28 mouse cellular contexts compared by ENCODE assay signal in genomic region chr16:89477679-89478314, GRCm38 (mm10). TPM values are rescaled to one million over a fixed set of nuclear protein-coding genes. Genes with fewer than 3 reads are reported as not detected.
DNase-seq lines count a peak whose midpoint lies in the region; ATAC-seq lines count a peak whose summit lies in the region.
"Had no signal": no experiment of that assay in that cellular context is flagged by ENCODE, and none has a peak within 500 bp of the region (broad histone marks: within the 10 kb centered on the region; RNA-seq: fewer than 3 reads in every experiment).

No protein-coding gene starts in this region.

- 92% methylated on average over 12 of the region's 12 CpGs for WGBS in forebrain, embryonic 11.5 days
- 89% methylated on average over 12 of the region's 12 CpGs for whole genome bisulfite sequencing in forebrain, embryonic 12.5 days
- 80% methylated on average over 12 of the region's 12 CpGs for WGBS in limb, embryonic 11.5 days
- 92% methylated on average over 12 of the region's 12 CpGs for WGBS in limb, embryonic 10.5 days
- 91% methylated on average over 12 of the region's 12 CpGs for WGBS in midbrain, embryonic 14.5 days
- 91% methylated on average over 12 of the region's 12 CpGs for WGBS in midbrain, embryonic 10.5 days

- no peaks in the 10 kb centered on the region for H3K9me3 ChIP-seq in forebrain, embryonic 11.5 days (ENCODE audit: control insufficient read depth, low read length)
- no peaks in the 10 kb centered on the region for H3K9me3 ChIP-seq in forebrain, embryonic 12.5 days
- H3K9me3 ChIP-seq in limb, embryonic 11.5 days (ENCODE audit: control insufficient read depth, low read length) = no peaks in the 10 kb centered on the region
- no peaks in the 10 kb centered on the region for H3K9me3 ChIP-seq in limb, embryonic 10.5 days (replicated peaks)
- H3K9me3 ChIP-seq in midbrain, embryonic 14.5 days (ENCODE audit: control insufficient read depth, low read length) = no peaks in the 10 kb centered on the region
- no peaks in the 10 kb centered on the region for H3K9me3 ChIP-seq in midbrain, embryonic 10.5 days (replicated peaks)
- H3K9me3 ChIP-seq: embryonic facial prominence, embryonic 15.5 days had no signal

- no peak for DNase-seq in forebrain, embryonic 11.5 days (ENCODE audit: low spot score)
- DNase-seq in limb, embryonic 11.5 days (ENCODE audit: low spot score) = no peak
- no peak for DNase-seq in limb, embryonic 10.5 days (ENCODE audit: low spot score)
- DNase-seq in midbrain, embryonic 14.5 days = no peak
- DNase-seq in midbrain, embryonic 10.5 days (ENCODE audit: low spot score) = no peak
- no peak for DNase-seq in gastrocnemius, adult 8-10 months (ENCODE audit: low spot score in 2 of 2)
- DNase-seq: adrenal gland, adult 8-10 months; cerebellum, adult 8-10 months; gastrocnemius, postnatal 14 days; heart, adult 2 months; lung, adult 2 months; lung, postnatal 4 days; thymus, postnatal 25 days had no signal

- H3K27me3 ChIP-seq in forebrain, embryonic 11.5 days (ENCODE audit: control insufficient read depth, insufficient read depth, low read length) = no peaks in the 10 kb centered on the region
- no peaks in the 10 kb centered on the region for H3K27me3 ChIP-seq in forebrain, embryonic 12.5 days
- no peaks in the 10 kb centered on the region for H3K27me3 ChIP-seq in limb, embryonic 11.5 days (ENCODE audit: control insufficient read depth, insufficient read depth, low read length)
- no peaks in the 10 kb centered on the region for H3K27me3 ChIP-seq in limb, embryonic 10.5 days (ENCODE audit: low read depth, poor library complexity, severe bottlenecking)
- no peaks in the 10 kb centered on the region for H3K27me3 ChIP-seq in midbrain, embryonic 14.5 days (ENCODE audit: control insufficient read depth, insufficient read depth, low read length)
- no peaks in the 10 kb centered on the region for H3K27me3 ChIP-seq in midbrain, embryonic 10.5 days (ENCODE audit: low read depth, poor library complexity, severe bottlenecking)
- H3K27me3 ChIP-seq: embryonic facial prominence, embryonic 15.5 days; Patski had no signal

- no peaks in the 10 kb centered on the region for H3K36me3 ChIP-seq in forebrain, embryonic 11.5 days (ENCODE audit: control insufficient read depth, insufficient read depth, low read length)
- H3K36me3 ChIP-seq in forebrain, embryonic 12.5 days (replicated peaks) = no peaks in the 10 kb centered on the region
- H3K36me3 ChIP-seq in limb, embryonic 11.5 days (ENCODE audit: control insufficient read depth, insufficient read depth, low read length) = no peaks in the 10 kb centered on the region
- no peaks in the 10 kb centered on the region for H3K36me3 ChIP-seq in limb, embryonic 10.5 days
- H3K36me3 ChIP-seq in midbrain, embryonic 14.5 days (ENCODE audit: control insufficient read depth, insufficient read depth, low read length) = no peaks in the 10 kb centered on the region
- H3K36me3 ChIP-seq in midbrain, embryonic 10.5 days = no peaks in the 10 kb centered on the region
- H3K36me3 ChIP-seq: embryonic facial prominence, embryonic 15.5 days had no signal

- H3K27ac ChIP-seq in forebrain, embryonic 11.5 days (ENCODE audit: low read depth, low read length) = no peak overlapping the region
- no peak overlapping the region for H3K27ac ChIP-seq in forebrain, embryonic 12.5 days
- H3K27ac ChIP-seq in limb, embryonic 11.5 days (replicated peaks; ENCODE audit: low read depth, low read length) = no peak overlapping the region
- no peak overlapping the region for H3K27ac ChIP-seq in limb, embryonic 10.5 days
- H3K27ac ChIP-seq in midbrain, embryonic 14.5 days (replicated peaks; ENCODE audit: low read depth, low read length) = no peak overlapping the region
- no peak overlapping the region for H3K27ac ChIP-seq in midbrain, embryonic 10.5 days (replicated peaks)
- H3K27ac ChIP-seq: embryonic facial prominence, embryonic 15.5 days; heart, adult 2 months had no signal

- ATAC-seq in forebrain, embryonic 11.5 days (replicated peaks; ENCODE audit: low FRiP score) = peak; percentile 27; the same call in 1 of the 2 replicates
- no peak for ATAC-seq in forebrain, embryonic 12.5 days (ENCODE audit: low FRiP score)
- ATAC-seq in limb, embryonic 11.5 days (ENCODE audit: insufficient number of reproducible peaks, low FRiP score, low TSS enrichment, low read depth) = peak; percentile 58; the same call in 1 of the 2 replicates
- ATAC-seq in midbrain, embryonic 14.5 days (ENCODE audit: low FRiP score, low TSS enrichment) = 0 out of 2 replicates have a peak, but pooled peaks have one; percentile 58
- ATAC-seq: CD4-positive, CD25-positive, alpha-beta regulatory T cell, adult 4 months; intestine, embryonic 16.5 days; Patski had no signal

- H3K4me1 ChIP-seq in forebrain, embryonic 11.5 days (replicated peaks; ENCODE audit: control insufficient read depth, insufficient read depth, low read length) = no peaks in the 10 kb centered on the region
- no peaks in the 10 kb centered on the region for H3K4me1 ChIP-seq in forebrain, embryonic 12.5 days
- no peaks in the 10 kb centered on the region for H3K4me1 ChIP-seq in limb, embryonic 11.5 days (ENCODE audit: control insufficient read depth, insufficient read depth, low read length)
- no peaks in the 10 kb centered on the region for H3K4me1 ChIP-seq in limb, embryonic 10.5 days
- H3K4me1 ChIP-seq in midbrain, embryonic 14.5 days (ENCODE audit: control insufficient read depth, insufficient read depth, low read length) = no peaks in the 10 kb centered on the region
- H3K4me1 ChIP-seq in midbrain, embryonic 10.5 days = no peaks in the 10 kb centered on the region
- H3K4me1 ChIP-seq: embryonic facial prominence, embryonic 15.5 days had no signal

- no peak overlapping the region for H3K9ac ChIP-seq in forebrain, embryonic 11.5 days (ENCODE audit: low read length)
- H3K9ac ChIP-seq in forebrain, embryonic 12.5 days = no peak overlapping the region
- no peak overlapping the region for H3K9ac ChIP-seq in limb, embryonic 11.5 days (ENCODE audit: low read length)
- no peak overlapping the region for H3K9ac ChIP-seq in midbrain, embryonic 14.5 days (replicated peaks; ENCODE audit: low read length)
- H3K9ac ChIP-seq: embryonic facial prominence, embryonic 15.5 days had no signal

- H3K4me2 ChIP-seq in forebrain, embryonic 11.5 days (ENCODE audit: low read depth, low read length, severe bottlenecking) = no peak overlapping the region
- H3K4me2 ChIP-seq in forebrain, embryonic 12.5 days = no peak overlapping the region
- no peak overlapping the region for H3K4me2 ChIP-seq in limb, embryonic 11.5 days (ENCODE audit: low read depth, severe bottlenecking)
- H3K4me2 ChIP-seq in midbrain, embryonic 14.5 days (ENCODE audit: low read length) = no peak overlapping the region
- H3K4me2 ChIP-seq: embryonic facial prominence, embryonic 15.5 days had no signal

- H3K4me3 ChIP-seq in forebrain, embryonic 11.5 days (ENCODE audit: low read depth, low read length) = no peak overlapping the region
- H3K4me3 ChIP-seq in forebrain, embryonic 12.5 days (replicated peaks) = no peak overlapping the region
- H3K4me3 ChIP-seq in limb, embryonic 11.5 days (ENCODE audit: low read depth, low read length) = no peak overlapping the region
- no peak overlapping the region for H3K4me3 ChIP-seq in limb, embryonic 10.5 days
- no peak overlapping the region for H3K4me3 ChIP-seq in midbrain, embryonic 14.5 days (replicated peaks; ENCODE audit: low read depth, low read length)
- no peak overlapping the region for H3K4me3 ChIP-seq in midbrain, embryonic 10.5 days
- H3K4me3 ChIP-seq: embryonic facial prominence, embryonic 15.5 days; heart, adult 2 months had no signal

RNA-seq across cellular contexts. Expression of gene Krtap8-1, which starts 10.0 kb away (rescaled TPM):
- not detected in 2 replicates for polyA plus RNA-seq in forebrain, embryonic 11.5 days (2014; fragmentation: Nextera tagmentation; extraction: Ambion mirVana)
- not detected in 2 replicates for polyA plus RNA-seq in forebrain, embryonic 12.5 days (2016; fragmentation: Nextera tagmentation; extraction: Ambion mirVana)
- polyA plus RNA-seq in limb, embryonic 11.5 days (2014; fragmentation: Nextera tagmentation; extraction: Ambion mirVana) = not detected in 2 replicates
- not detected in 2 replicates for polyA plus RNA-seq in limb, embryonic 10.5 days (2016; fragmentation: Nextera tagmentation; extraction: Ambion mirVana)
- polyA plus RNA-seq in midbrain, embryonic 14.5 days (2014; fragmentation: Nextera tagmentation; extraction: Ambion mirVana) = not detected in 2 replicates
- polyA plus RNA-seq in midbrain, embryonic 10.5 days (2016; fragmentation: Nextera tagmentation; extraction: Ambion mirVana) = 0.25 TPM in 1 of 2 replicates, not detected in the other
- not detected for total RNA-seq in gastrocnemius, adult 8-10 months (2022)
- total RNA-seq: adrenal gland, adult 8-10 months; ES-E14; gastrocnemius, postnatal 14 days; heart, adult 2 months; hematopoietic stem cell, adult 5-6 weeks; layer of hippocampus, postnatal 14 days; liver, adult 2 months; monocyte, adult 5-6 weeks had no signal
- polyA plus RNA-seq: CD4-positive, CD25-positive, alpha-beta regulatory T cell, adult 4 months; cortical plate, adult 2 months; frontal cortex, adult 2 months; heart, adult 2 months; heart, embryonic 16.5 days; intestine, embryonic 16.5 days; kidney, embryonic 14.5 days; liver, adult 2 months; lung, adult 2 months; neural tube, embryonic 14.5 days; Patski had no signal

RNA-seq across cellular contexts. Expression of gene Krtap7-1, which starts 30.3 kb away (rescaled TPM):
- not detected in 2 replicates for polyA plus RNA-seq in forebrain, embryonic 11.5 days (2014; fragmentation: Nextera tagmentation; extraction: Ambion mirVana)
- not detected in 2 replicates for polyA plus RNA-seq in forebrain, embryonic 12.5 days (2016; fragmentation: Nextera tagmentation; extraction: Ambion mirVana)
- not detected in 2 replicates for polyA plus RNA-seq in limb, embryonic 11.5 days (2014; fragmentation: Nextera tagmentation; extraction: Ambion mirVana)
- not detected in 2 replicates for polyA plus RNA-seq in limb, embryonic 10.5 days (2016; fragmentation: Nextera tagmentation; extraction: Ambion mirVana)
- 0.51 TPM in 1 of 2 replicates, not detected in the other for polyA plus RNA-seq in midbrain, embryonic 14.5 days (2014; fragmentation: Nextera tagmentation; extraction: Ambion mirVana)
- polyA plus RNA-seq in midbrain, embryonic 10.5 days (2016; fragmentation: Nextera tagmentation; extraction: Ambion mirVana) = not detected in 2 replicates
- not detected for total RNA-seq in gastrocnemius, adult 8-10 months (2022)
- total RNA-seq: adrenal gland, adult 8-10 months; ES-E14; gastrocnemius, postnatal 14 days; heart, adult 2 months; hematopoietic stem cell, adult 5-6 weeks; layer of hippocampus, postnatal 14 days; liver, adult 2 months; monocyte, adult 5-6 weeks had no signal
- polyA plus RNA-seq: CD4-positive, CD25-positive, alpha-beta regulatory T cell, adult 4 months; cortical plate, adult 2 months; heart, adult 2 months; heart, embryonic 16.5 days; intestine, embryonic 16.5 days; kidney, embryonic 14.5 days; liver, adult 2 months; lung, adult 2 months; neural tube, embryonic 14.5 days; Patski had no signal

RNA-seq across cellular contexts. Expression of gene Krtap6-2, which starts 57.9 kb away (rescaled TPM):
- not detected in 2 replicates for polyA plus RNA-seq in forebrain, embryonic 11.5 days (2014; fragmentation: Nextera tagmentation; extraction: Ambion mirVana)
- not detected in 2 replicates for polyA plus RNA-seq in forebrain, embryonic 12.5 days (2016; fragmentation: Nextera tagmentation; extraction: Ambion mirVana)
- polyA plus RNA-seq in limb, embryonic 11.5 days (2014; fragmentation: Nextera tagmentation; extraction: Ambion mirVana) = not detected in 2 replicates
- polyA plus RNA-seq in limb, embryonic 10.5 days (2016; fragmentation: Nextera tagmentation; extraction: Ambion mirVana) = not detected in 2 replicates
- polyA plus RNA-seq in midbrain, embryonic 14.5 days (2014; fragmentation: Nextera tagmentation; extraction: Ambion mirVana) = not detected in 2 replicates
- polyA plus RNA-seq in midbrain, embryonic 10.5 days (2016; fragmentation: Nextera tagmentation; extraction: Ambion mirVana) = not detected in 2 replicates
- not detected for total RNA-seq in gastrocnemius, adult 8-10 months (2022)
- total RNA-seq: adrenal gland, adult 8-10 months; ES-E14; gastrocnemius, postnatal 14 days; heart, adult 2 months; hematopoietic stem cell, adult 5-6 weeks; layer of hippocampus, postnatal 14 days; liver, adult 2 months; monocyte, adult 5-6 weeks had no signal
- polyA plus RNA-seq: CD4-positive, CD25-positive, alpha-beta regulatory T cell, adult 4 months; cortical plate, adult 2 months; frontal cortex, adult 2 months; heart, adult 2 months; heart, embryonic 16.5 days; intestine, embryonic 16.5 days; kidney, embryonic 14.5 days; liver, adult 2 months; lung, adult 2 months; neural tube, embryonic 14.5 days; Patski had no signal
